Mouse (Mus musculus): ENCODE measurements around the gene Klhl24. TPM values are rescaled to one million over a fixed set of nuclear protein-coding genes. Genes with fewer than 3 reads are reported as not detected.

Klhl24 gene
- polyA plus RNA-seq, 1 experiment from 2014 or later, result 69.5 TPM

- Histone ChIP-seq H3K9me3 (ENCODE audit: control insufficient read depth, low read length) (no peaks in the 10 kb centered on the region), H3K4me2 (ENCODE audit: low read length) (no peak overlapping the region), H3K36me3 (ENCODE audit: control insufficient read depth, insufficient read depth) (no peaks in the 10 kb centered on the region), H3K27me3 (replicated peaks; ENCODE audit: control insufficient read depth, insufficient read depth, low read length) (no peaks in the 10 kb centered on the region), H3K4me3 (replicated peaks; ENCODE audit: low read length) (no peak overlapping the region), H3K4me1 (replicated peaks; ENCODE audit: control insufficient read depth, insufficient read depth, low read length) (no peaks in the 10 kb centered on the region), H3K27ac (ENCODE audit: low read length) (no peak overlapping the region), H3K9ac (replicated peaks; ENCODE audit: low read depth, low read length) (no peak overlapping the region)
- ATAC-seq, result no peak
- 56% methylated on average over 5 of the region's 5 CpGs for WGBS
These were observed 6.3 kb upstream of the Klhl24 start for GRCm38 (mm10) chr16:20090921-20091575.

GRCm38 (mm10) chr16:20095966-20096365 lies 1.4 kb upstream of the Klhl24 start:
- no peak overlapping the region for H3K4me2 ChIP-seq (ENCODE audit: low read length)
- no peaks in the 10 kb centered on the region for H3K27me3 ChIP-seq (replicated peaks; ENCODE audit: control insufficient read depth, insufficient read depth, low read length)
- H3K36me3 ChIP-seq (ENCODE audit: control insufficient read depth, insufficient read depth), result peaks cover 5% of the 10 kb centered on the region; the same call in 1 of the 2 replicates
- H3K9me3 ChIP-seq (ENCODE audit: control insufficient read depth, low read length), result no peaks in the 10 kb centered on the region
- peaks cover 10% of the 10 kb centered on the region for H3K4me1 ChIP-seq (replicated peaks; ENCODE audit: control insufficient read depth, insufficient read depth, low read length)
- H3K4me3 ChIP-seq (replicated peaks; ENCODE audit: low read length), result no peak overlapping the region
- 78% methylated on average over 2 of the region's 2 CpGs for WGBS
- H3K27ac ChIP-seq (ENCODE audit: low read length), result no peak overlapping the region
- no peak for ATAC-seq
- H3K9ac ChIP-seq (replicated peaks; ENCODE audit: low read depth, low read length), result no peak overlapping the region

GRCm38 (mm10) chr16:20097711-20098374 lies 501 bp downstream of the Klhl24 start:
- WGBS, result under 1% methylated on average over 61 of the region's 61 CpGs
- H3K36me3 ChIP-seq (ENCODE audit: control insufficient read depth, insufficient read depth), result peaks cover 10% of the 10 kb centered on the region
- peaks cover 10% of the 10 kb centered on the region for H3K4me1 ChIP-seq (replicated peaks; ENCODE audit: control insufficient read depth, insufficient read depth, low read length)
- peak; percentile 84 for ATAC-seq
- H3K4me3 ChIP-seq (replicated peaks; ENCODE audit: low read length), result peak overlapping the region; percentile 80
- H3K4me2 ChIP-seq (ENCODE audit: low read length), result peak overlapping the region; percentile 64
- H3K27ac ChIP-seq (ENCODE audit: low read length), result peak overlapping the region; percentile 97
- no peaks in the 10 kb centered on the region for H3K27me3 ChIP-seq (replicated peaks; ENCODE audit: control insufficient read depth, insufficient read depth, low read length)
- peak overlapping the region; percentile 94 for H3K9ac ChIP-seq (replicated peaks; ENCODE audit: low read depth, low read length)
- 0 out of 2 replicates have a peak, but pooled peaks cover 2% of the 10 kb centered on the region for H3K9me3 ChIP-seq (ENCODE audit: control insufficient read depth, low read length)

- WGBS, result 7% methylated on average over 4 of the region's 4 CpGs
- no peak for ATAC-seq
These were observed 1.0 kb downstream of the Klhl24 start for GRCm38 (mm10) chr16:20098375-20098727.

GRCm38 (mm10) chr16:20098866-20099629 lies 1.7 kb downstream of the Klhl24 start:
- Histone ChIP-seq H3K4me2 (ENCODE audit: low read length) (peak overlapping the region; percentile 64), H3K9me3 (ENCODE audit: control insufficient read depth, low read length) (peaks cover 10% of the 10 kb centered on the region), H3K4me1 (replicated peaks; ENCODE audit: control insufficient read depth, insufficient read depth, low read length) (peaks cover 10% of the 10 kb centered on the region), H3K9ac (replicated peaks; ENCODE audit: low read depth, low read length) (no peak overlapping the region), H3K4me3 (replicated peaks; ENCODE audit: low read length) (no peak overlapping the region), H3K36me3 (ENCODE audit: control insufficient read depth, insufficient read depth) (peaks cover 20% of the 10 kb centered on the region), H3K27ac (ENCODE audit: low read length) (no peak overlapping the region), H3K27me3 (replicated peaks; ENCODE audit: control insufficient read depth, insufficient read depth, low read length) (no peaks in the 10 kb centered on the region)
- ATAC-seq, result no peak
- 91% methylated on average over 6 of the region's 6 CpGs for WGBS

More at GRCm38 (mm10) chr16:20098375-20098727, 1.0 kb downstream of the Klhl24 start:
- H3K4me3 ChIP-seq (replicated peaks; ENCODE audit: low read length), result peak overlapping the region; percentile 80
- peak overlapping the region; percentile 64 for H3K4me2 ChIP-seq (ENCODE audit: low read length)
- peak overlapping the region; percentile 94 for H3K9ac ChIP-seq (replicated peaks; ENCODE audit: low read depth, low read length)
- no peaks in the 10 kb centered on the region for H3K27me3 ChIP-seq (replicated peaks; ENCODE audit: control insufficient read depth, insufficient read depth, low read length)
- peaks cover 13% of the 10 kb centered on the region for H3K36me3 ChIP-seq (ENCODE audit: control insufficient read depth, insufficient read depth)
- peak overlapping the region; percentile 97 for H3K27ac ChIP-seq (ENCODE audit: low read length)
- peaks cover 10% of the 10 kb centered on the region for H3K4me1 ChIP-seq (replicated peaks; ENCODE audit: control insufficient read depth, insufficient read depth, low read length)
- H3K9me3 ChIP-seq (ENCODE audit: control insufficient read depth, low read length), result peaks cover 5% of the 10 kb centered on the region

GRCm38 (mm10) chr16:20106996-20107395 lies 9.7 kb downstream of the Klhl24 start:
- Histone ChIP-seq H3K36me3 (ENCODE audit: control insufficient read depth, insufficient read depth) (peaks cover 66% of the 10 kb centered on the region), H3K4me2 (ENCODE audit: low read length) (no peak overlapping the region), H3K4me1 (replicated peaks; ENCODE audit: control insufficient read depth, insufficient read depth, low read length) (peaks cover 12% of the 10 kb centered on the region), H3K9me3 (ENCODE audit: control insufficient read depth, low read length) (peaks cover 12% of the 10 kb centered on the region), H3K27me3 (replicated peaks; ENCODE audit: control insufficient read depth, insufficient read depth, low read length) (no peaks in the 10 kb centered on the region), H3K27ac (ENCODE audit: low read length) (no peak overlapping the region), H3K4me3 (replicated peaks; ENCODE audit: low read length) (no peak overlapping the region), H3K9ac (replicated peaks; ENCODE audit: low read depth, low read length) (no peak overlapping the region)
- no peak for ATAC-seq
- 97% methylated on average over 8 of the region's 8 CpGs for WGBS

GRCm38 (mm10) chr16:20108961-20109360 lies 11.6 kb downstream of the Klhl24 start:
- peaks cover 14% of the 10 kb centered on the region for H3K4me1 ChIP-seq (replicated peaks; ENCODE audit: control insufficient read depth, insufficient read depth, low read length)
- 94% methylated on average over 6 of the region's 6 CpGs for WGBS
- no peak overlapping the region for H3K4me3 ChIP-seq (replicated peaks; ENCODE audit: low read length)
- no peak overlapping the region for H3K9ac ChIP-seq (replicated peaks; ENCODE audit: low read depth, low read length)
- H3K4me2 ChIP-seq (ENCODE audit: low read length), result no peak overlapping the region
- no peak for ATAC-seq
- H3K27ac ChIP-seq (ENCODE audit: low read length), result no peak overlapping the region
- H3K9me3 ChIP-seq (ENCODE audit: control insufficient read depth, low read length), result peaks cover 2% of the 10 kb centered on the region; the same call in 1 of the 2 replicates
- H3K27me3 ChIP-seq (replicated peaks; ENCODE audit: control insufficient read depth, insufficient read depth, low read length), result no peaks in the 10 kb centered on the region
- H3K36me3 ChIP-seq (ENCODE audit: control insufficient read depth, insufficient read depth), result peaks cover 52% of the 10 kb centered on the region

GRCm38 (mm10) chr16:20112649-20113048 lies 15.3 kb downstream of the Klhl24 start:
- Histone ChIP-seq H3K9ac (replicated peaks; ENCODE audit: low read depth, low read length) (no peak overlapping the region), H3K4me1 (replicated peaks; ENCODE audit: control insufficient read depth, insufficient read depth, low read length) (peaks cover 14% of the 10 kb centered on the region), H3K36me3 (ENCODE audit: control insufficient read depth, insufficient read depth) (peaks cover 40% of the 10 kb centered on the region), H3K27ac (ENCODE audit: low read length) (no peak overlapping the region), H3K9me3 (ENCODE audit: control insufficient read depth, low read length) (no peaks in the 10 kb centered on the region), H3K4me3 (replicated peaks; ENCODE audit: low read length) (no peak overlapping the region), H3K27me3 (replicated peaks; ENCODE audit: control insufficient read depth, insufficient read depth, low read length) (no peaks in the 10 kb centered on the region), H3K4me2 (ENCODE audit: low read length) (no peak overlapping the region)
- ATAC-seq, result peak; percentile 59
- WGBS, result 63% methylated on average over 2 of the region's 2 CpGs

- H3K27me3 ChIP-seq (replicated peaks; ENCODE audit: control insufficient read depth, insufficient read depth, low read length), result no peaks in the 10 kb centered on the region
- H3K4me2 ChIP-seq (ENCODE audit: low read length), result no peak overlapping the region
- no peak overlapping the region for H3K9ac ChIP-seq (replicated peaks; ENCODE audit: low read depth, low read length)
- ATAC-seq, result no peak
- no peaks in the 10 kb centered on the region for H3K9me3 ChIP-seq (ENCODE audit: control insufficient read depth, low read length)
- no peak overlapping the region for H3K27ac ChIP-seq (ENCODE audit: low read length)
- 84% methylated on average over 4 of the region's 4 CpGs for WGBS
- H3K36me3 ChIP-seq (ENCODE audit: control insufficient read depth, insufficient read depth), result peaks cover 33% of the 10 kb centered on the region
- peaks cover 7% of the 10 kb centered on the region; the same call in 1 of the 2 replicates for H3K4me1 ChIP-seq (replicated peaks; ENCODE audit: control insufficient read depth, insufficient read depth, low read length)
- H3K4me3 ChIP-seq (replicated peaks; ENCODE audit: low read length), result no peak overlapping the region
These were observed 18.7 kb downstream of the Klhl24 start for GRCm38 (mm10) chr16:20116069-20116468.

Measured in forebrain, embryonic 16.5 days (tissue).